Mouse (Mus musculus): Measurements from ENCODE around the gene Fndc5.

DNA sequence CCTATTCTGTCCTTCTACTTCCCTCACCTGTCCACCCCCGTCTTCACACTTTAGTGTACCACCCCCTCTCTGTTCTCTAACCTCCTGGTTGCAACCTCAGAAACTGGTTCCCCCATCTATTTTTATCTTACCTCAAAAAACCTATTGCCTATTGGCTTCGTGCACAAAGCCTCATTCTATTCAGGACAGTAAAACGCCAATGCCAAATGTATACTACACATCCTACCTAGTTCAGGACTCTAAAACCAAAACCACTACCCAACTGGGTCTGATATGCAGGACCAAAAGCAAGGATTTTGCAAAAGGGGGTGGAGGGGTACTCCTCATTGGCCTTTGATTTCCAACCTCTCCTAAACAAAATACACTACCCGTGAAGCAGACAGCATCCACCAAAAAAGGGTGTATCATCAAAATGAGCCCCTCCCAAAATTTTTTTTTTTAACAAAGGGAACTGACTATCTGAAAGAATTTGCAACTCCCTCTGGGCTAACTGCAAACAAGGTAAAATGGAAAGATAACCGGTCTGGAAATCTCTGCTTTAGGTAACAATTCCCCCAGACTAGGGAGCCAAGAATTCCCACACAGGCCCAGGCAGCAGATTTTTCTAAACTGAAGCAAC lies 51.4 kb downstream of the Fndc5 start:
- TF ChIP-seq POLR2A (IDR thresholded peaks at IDR 0.05; ENCODE audit: borderline replicate concordance, control insufficient read depth, low read depth, low read length) (no peak), CTCF (IDR thresholded peaks at IDR 0.05; ENCODE audit: control insufficient read depth, insufficient read depth, low read length) (no peak)
